Mouse (Mus musculus): ENCODE data around the gene Stox2. TPM values are rescaled to one million over a fixed set of nuclear protein-coding genes. Genes with fewer than 3 reads are reported as not detected.
A peak's percentile ranks its signal among the peaks of the same experiment; 100 is the strongest.

Stox2 gene
- total and polyA plus RNA-seq, 2 experiments from 2014 or later = 39.9 to 85.6 TPM

- no peak overlapping the region for H3K4me2 ChIP-seq (ENCODE audit: low read depth)
- no peak for ATAC-seq
- WGBS = 43% methylated on average over 5 of the region's 5 CpGs
Observed at GRCm38 (mm10) chr8:47136047-47136446, 310.1 kb downstream of the Stox2 start.

GRCm38 (mm10) chr8:47135586-47135985 lies 310.6 kb downstream of the Stox2 start:
- H3K9ac ChIP-seq = no peak overlapping the region
- no peaks in the 10 kb centered on the region for H3K27me3 ChIP-seq (ENCODE audit: insufficient read depth, low read length)
- DNase-seq (no peak), ATAC-seq (no peak)
- WGBS = 16% methylated on average over 9 of the region's 9 CpGs
- 0 out of 2 replicates have a peak overlapping the region, but pooled peaks have one; percentile 4 for H3K4me2 ChIP-seq (ENCODE audit: low read depth)
- no peaks in the 10 kb centered on the region for H3K4me1 ChIP-seq (ENCODE audit: insufficient read depth)
- TF ChIP-seq CTCF (IDR thresholded peaks at IDR 0.05; ENCODE audit: low read depth) = no peak
- no peaks in the 10 kb centered on the region; the same call in 1 of the 2 replicates for H3K9me3 ChIP-seq (ENCODE audit: low read length)
- H3K36me3 ChIP-seq (ENCODE audit: insufficient read depth) = no peaks in the 10 kb centered on the region
- H3K4me3 ChIP-seq (ENCODE audit: low read depth, low read length) = no peak overlapping the region
- no peak overlapping the region for H3K27ac ChIP-seq (ENCODE audit: low read depth, low read length)

More at GRCm38 (mm10) chr8:47136047-47136446, 310.1 kb downstream of the Stox2 start:
- no peak overlapping the region for H3K4me3 ChIP-seq (ENCODE audit: low read depth, low read length)
- no peak overlapping the region for H3K27ac ChIP-seq (ENCODE audit: low read depth, low read length)
- no peaks in the 10 kb centered on the region; the same call in 1 of the 2 replicates for H3K9me3 ChIP-seq (ENCODE audit: low read length)
- DNase-seq = no peak
- no peak overlapping the region for H3K9ac ChIP-seq
- TF ChIP-seq CTCF (IDR thresholded peaks at IDR 0.05; ENCODE audit: low read depth) = no peak
- H3K4me1 ChIP-seq (ENCODE audit: insufficient read depth) = no peaks in the 10 kb centered on the region
- H3K36me3 ChIP-seq (ENCODE audit: insufficient read depth) = no peaks in the 10 kb centered on the region
- no peaks in the 10 kb centered on the region for H3K27me3 ChIP-seq (ENCODE audit: insufficient read depth, low read length)

- Histone ChIP-seq H3K4me1 (ENCODE audit: insufficient read depth) (no peaks in the 10 kb centered on the region), H3K9me3 (ENCODE audit: low read length) (no peaks in the 10 kb centered on the region; the same call in 1 of the 2 replicates), H3K4me3 (ENCODE audit: low read depth, low read length) (no peak overlapping the region), H3K27ac (ENCODE audit: low read depth, low read length) (no peak overlapping the region), H3K9ac (no peak overlapping the region), H3K27me3 (ENCODE audit: insufficient read depth, low read length) (no peaks in the 10 kb centered on the region), H3K4me2 (ENCODE audit: low read depth) (no peak overlapping the region), H3K36me3 (ENCODE audit: insufficient read depth) (no peaks in the 10 kb centered on the region)
- 51% methylated on average over 11 of the region's 11 CpGs for WGBS
- DNase-seq (no peak), ATAC-seq (no peak)
- TF ChIP-seq CTCF (IDR thresholded peaks at IDR 0.05; ENCODE audit: low read depth) = no peak
Observed at GRCm38 (mm10) chr8:47134736-47135135, 311.4 kb downstream of the Stox2 start.

GRCm38 (mm10) chr8:47133381-47133780 lies 312.8 kb downstream of the Stox2 start:
- ATAC-seq = no peak
- no peaks in the 10 kb centered on the region for H3K36me3 ChIP-seq (ENCODE audit: insufficient read depth)
- WGBS = 95% methylated on average over 3 of the region's 3 CpGs

More at GRCm38 (mm10) chr8:47133381-47133780, 312.8 kb downstream of the Stox2 start:
- TF ChIP-seq CTCF (IDR thresholded peaks at IDR 0.05; ENCODE audit: low read depth) = no peak
- H3K4me1 ChIP-seq (ENCODE audit: insufficient read depth) = no peaks in the 10 kb centered on the region
- DNase-seq = no peak
- H3K27me3 ChIP-seq (ENCODE audit: insufficient read depth, low read length) = no peaks in the 10 kb centered on the region
- H3K4me2 ChIP-seq (ENCODE audit: low read depth) = no peak overlapping the region
- no peak overlapping the region for H3K9ac ChIP-seq
- H3K27ac ChIP-seq (ENCODE audit: low read depth, low read length) = no peak overlapping the region
- no peak overlapping the region for H3K4me3 ChIP-seq (ENCODE audit: low read depth, low read length)
- H3K9me3 ChIP-seq (ENCODE audit: low read length) = no peaks in the 10 kb centered on the region; the same call in 1 of the 2 replicates

Other genes with a start within 250 kb of the Stox2 start
- 43.9 and 48.7 TPM in 2 replicates for gene Trappc11, start 87.1 kb upstream of the Stox2 start, total RNA-seq (2014; rRNA removed)
- gene Trappc11, start 87.1 kb upstream of the Stox2 start, polyA plus RNA-seq (2015; fragmentation: Nextera tagmentation; extraction: Ambion mirVana) = 20.9 and 26.0 TPM in 2 replicates
- 13.4 and 18.6 TPM in 2 replicates for gene Rwdd4a, start 87.3 kb upstream of the Stox2 start, total RNA-seq (2014; rRNA removed)
- 29.1 and 29.7 TPM in 2 replicates for gene Rwdd4a, start 87.3 kb upstream of the Stox2 start, polyA plus RNA-seq (2015; fragmentation: Nextera tagmentation; extraction: Ambion mirVana)
- 8.9 TPM in 2 replicates for gene Ing2, start 229.2 kb upstream of the Stox2 start, total RNA-seq (2014; rRNA removed)
- gene Ing2, start 229.2 kb upstream of the Stox2 start, polyA plus RNA-seq (2015; fragmentation: Nextera tagmentation; extraction: Ambion mirVana) = 11.1 and 13.1 TPM in 2 replicates